Comparison of ENCODE assay signal across 17 mouse cellular contexts in genomic region chr15:9599382-9600087, GRCm38 (mm10).
"Had no signal": no experiment of that assay in that cellular context is flagged by ENCODE, and none has a peak within 500 bp of the region (broad histone marks: within the 10 kb centered on the region; RNA-seq: fewer than 3 reads in every experiment).

No protein-coding gene starts in this region.

- H3K36me3 ChIP-seq: limb, embryonic 12.5 days; limb, embryonic 15.5 days; midbrain, embryonic 12.5 days; midbrain, embryonic 15.5 days; neural tube, embryonic 13.5 days; stomach, embryonic 15.5 days had no signal

- H3K27ac ChIP-seq: limb, embryonic 12.5 days; limb, embryonic 15.5 days; midbrain, embryonic 12.5 days; midbrain, embryonic 15.5 days; neural tube, embryonic 13.5 days; stomach, embryonic 15.5 days had no signal

- H3K9me3 ChIP-seq: limb, embryonic 12.5 days; limb, embryonic 15.5 days; midbrain, embryonic 12.5 days; midbrain, embryonic 15.5 days; neural tube, embryonic 13.5 days; stomach, embryonic 15.5 days had no signal

- H3K27me3 ChIP-seq: limb, embryonic 12.5 days; limb, embryonic 15.5 days; midbrain, embryonic 12.5 days; midbrain, embryonic 15.5 days; neural tube, embryonic 13.5 days; stomach, embryonic 15.5 days had no signal

- DNase-seq: kidney, adult 18-20 months; kidney, adult 9 months; kidney, postnatal 14 days; kidney, postnatal 4 days; left cerebral cortex, postnatal 4 days; lung, adult 2 months; lung, postnatal 14 days; lung, postnatal 4 days; retina, postnatal 1 day; thymus, postnatal 25 days had no signal

- H3K4me1 ChIP-seq: limb, embryonic 12.5 days; limb, embryonic 15.5 days; midbrain, embryonic 12.5 days; midbrain, embryonic 15.5 days; neural tube, embryonic 13.5 days; stomach, embryonic 15.5 days had no signal

- H3K4me2 ChIP-seq: limb, embryonic 12.5 days; limb, embryonic 15.5 days; midbrain, embryonic 12.5 days; midbrain, embryonic 15.5 days; neural tube, embryonic 13.5 days; stomach, embryonic 15.5 days had no signal

- ATAC-seq: intestine, embryonic 16.5 days; midbrain, embryonic 15.5 days had no signal

- H3K9ac ChIP-seq: limb, embryonic 12.5 days; limb, embryonic 15.5 days; midbrain, embryonic 12.5 days; midbrain, embryonic 15.5 days; neural tube, embryonic 13.5 days; stomach, embryonic 15.5 days had no signal

- H3K4me3 ChIP-seq: limb, embryonic 12.5 days; limb, embryonic 15.5 days; midbrain, embryonic 12.5 days; midbrain, embryonic 15.5 days; neural tube, embryonic 13.5 days; stomach, embryonic 15.5 days had no signal
